Mouse (Mus musculus) forebrain, embryonic 12.5 days (tissue): Measurements from ENCODE around the gene Nubpl. TPM values are rescaled to one million over a fixed set of nuclear protein-coding genes. Genes with fewer than 3 reads are reported as not detected.

Experiments
- ATAC-seq: fragments of 200-750 bp; cut with Nextera tagmentation; 2 replicates; pipeline ENCODE4 v1.8.0; 2017; ENCODE audit warnings: moderate TSS enrichment; ENCODE audit not compliant: low FRiP score
- H3K27ac ChIP-seq: fragments of 300-500 bp; sonication (generic); 2 replicates; pipeline ENCODE4 v1.5.1; 2016; ENCODE audit warnings: mild to moderate bottlenecking
- H3K27me3 ChIP-seq: fragments of 300-500 bp; sonication (generic); 2 replicates; pipeline ENCODE4 v1.6.1; 2016; ENCODE audit warnings: mild to moderate bottlenecking
- H3K36me3 ChIP-seq: fragments of 300-500 bp; sonication (generic); replicated peaks from 2 replicates; pipeline ENCODE4 v1.6.1; 2016; ENCODE audit warnings: mild to moderate bottlenecking
- H3K4me1 ChIP-seq: fragments of 300-500 bp; sonication (generic); 2 replicates; pipeline ENCODE4 v1.6.1; 2016
- H3K4me2 ChIP-seq: fragments of 300-500 bp; sonication (generic); 2 replicates; pipeline ENCODE4 v1.6.1; 2016; ENCODE audit warnings: mild to moderate bottlenecking, moderate library complexity
- H3K4me3 ChIP-seq: fragments of 300-500 bp; sonication (generic); replicated peaks from 2 replicates; pipeline ENCODE4 v1.5.1; 2016; ENCODE audit warnings: mild to moderate bottlenecking
- H3K9ac ChIP-seq: fragments of 300-500 bp; sonication (generic); 2 replicates; pipeline ENCODE4 v1.6.1; 2016; ENCODE audit warnings: mild to moderate bottlenecking
- H3K9me3 ChIP-seq: fragments of 300-500 bp; sonication (generic); 2 replicates; pipeline ENCODE4 v1.6.1; 2016
- WGBS: fragments of 180-500 bp; shearing (Covaris S2); methylation state at CpG from one replicate; pipeline ENCODE4 v1.1.7; 2016; 5-methylcytosine and 5-hydroxymethylcytosine counted together
- polyA plus RNA-seq: library from polyadenylated mRNA; unstranded; fragments of >200 nt; fragmentation: Nextera tagmentation; extraction: Ambion mirVana; gene quantifications from 2 replicates; pipeline ENCODE4 v1.2.1, GENCODE M21; 2016

Nubpl gene
- polyA plus RNA-seq, 1 experiment from 2014 or later = 16.6 TPM

GRCm38 (mm10) chr12:52302961-52303360 lies 205.4 kb downstream of the Nubpl start:
- H3K9ac ChIP-seq = no peak overlapping the region
- no peak overlapping the region for H3K4me3 ChIP-seq
- no peaks in the 10 kb centered on the region for H3K36me3 ChIP-seq
- ATAC-seq = no peak
- H3K27ac ChIP-seq = no peak overlapping the region
- 87% methylated on average over 2 of the region's 2 CpGs for WGBS
- no peaks in the 10 kb centered on the region for H3K9me3 ChIP-seq
- H3K4me2 ChIP-seq = no peak overlapping the region
- H3K27me3 ChIP-seq = no peaks in the 10 kb centered on the region
- no peaks in the 10 kb centered on the region for H3K4me1 ChIP-seq

- H3K27me3 ChIP-seq = no peaks in the 10 kb centered on the region
- no peaks in the 10 kb centered on the region for H3K9me3 ChIP-seq
- H3K36me3 ChIP-seq = no peaks in the 10 kb centered on the region
- 95% methylated on average over 7 of the region's 7 CpGs for WGBS
- no peak overlapping the region for H3K27ac ChIP-seq
- H3K4me2 ChIP-seq = no peak overlapping the region
- no peak overlapping the region for H3K4me3 ChIP-seq
- H3K4me1 ChIP-seq = no peaks in the 10 kb centered on the region
- ATAC-seq = no peak
- no peak overlapping the region for H3K9ac ChIP-seq
Measured at GRCm38 (mm10) chr12:52306348-52306747, 208.8 kb downstream of the Nubpl start.

GRCm38 (mm10) chr12:52307331-52307982 lies 209.9 kb downstream of the Nubpl start:
- H3K4me3 ChIP-seq = no peak overlapping the region
- no peak overlapping the region for H3K4me2 ChIP-seq
- no peak for ATAC-seq
- H3K9me3 ChIP-seq = 0 out of 2 replicates have a peak, but pooled peaks cover under 1% of the 10 kb centered on the region
- H3K36me3 ChIP-seq = no peaks in the 10 kb centered on the region
- H3K9ac ChIP-seq = no peak overlapping the region
- H3K27me3 ChIP-seq = no peaks in the 10 kb centered on the region
- no peaks in the 10 kb centered on the region for H3K4me1 ChIP-seq
- WGBS = 83% methylated on average over 10 of the region's 10 CpGs
- no peak overlapping the region for H3K27ac ChIP-seq

- WGBS = 95% methylated on average over 7 of the region's 7 CpGs
Measured at GRCm38 (mm10) chr12:52308628-52309027, 211.1 kb downstream of the Nubpl start.

GRCm38 (mm10) chr12:52314818-52315217 lies 217.3 kb downstream of the Nubpl start:
- H3K9ac ChIP-seq = no peak overlapping the region
- no peaks in the 10 kb centered on the region for H3K27me3 ChIP-seq
- no peak overlapping the region for H3K4me2 ChIP-seq
- no peak overlapping the region for H3K4me3 ChIP-seq
- 98% methylated on average over 3 of the region's 3 CpGs for WGBS
- no peak for ATAC-seq
- peaks cover 6% of the 10 kb centered on the region; the same call in 1 of the 2 replicates for H3K9me3 ChIP-seq
- H3K36me3 ChIP-seq = no peaks in the 10 kb centered on the region
- no peaks in the 10 kb centered on the region for H3K4me1 ChIP-seq
- no peak overlapping the region for H3K27ac ChIP-seq

More at GRCm38 (mm10) chr12:52308628-52309027, 211.1 kb downstream of the Nubpl start:
- H3K4me1 ChIP-seq = no peaks in the 10 kb centered on the region
- H3K9me3 ChIP-seq = peaks cover 6% of the 10 kb centered on the region; the same call in 1 of the 2 replicates
- H3K9ac ChIP-seq = no peak overlapping the region
- no peaks in the 10 kb centered on the region for H3K27me3 ChIP-seq
- no peaks in the 10 kb centered on the region for H3K36me3 ChIP-seq
- no peak for ATAC-seq
- no peak overlapping the region for H3K4me3 ChIP-seq
- no peak overlapping the region for H3K4me2 ChIP-seq
- H3K27ac ChIP-seq = no peak overlapping the region

GRCm38 (mm10) chr12:52317635-52318034 lies 220.1 kb downstream of the Nubpl start:
- no peaks in the 10 kb centered on the region for H3K36me3 ChIP-seq
- H3K4me2 ChIP-seq = no peak overlapping the region
- peaks cover 4% of the 10 kb centered on the region; the same call in 1 of the 2 replicates for H3K9me3 ChIP-seq
- H3K27me3 ChIP-seq = no peaks in the 10 kb centered on the region
- H3K4me1 ChIP-seq = no peaks in the 10 kb centered on the region
- WGBS = 87% methylated on average over 6 of the region's 6 CpGs
- ATAC-seq = no peak
- H3K4me3 ChIP-seq = no peak overlapping the region
- no peak overlapping the region for H3K27ac ChIP-seq
- H3K9ac ChIP-seq = no peak overlapping the region

- Histone ChIP-seq H3K27ac (no peak overlapping the region), H3K27me3 (no peaks in the 10 kb centered on the region), H3K36me3 (no peaks in the 10 kb centered on the region), H3K9ac (no peak overlapping the region), H3K4me1 (no peaks in the 10 kb centered on the region; the same call in 1 of the 2 replicates), H3K9me3 (no peaks in the 10 kb centered on the region; the same call in 1 of the 2 replicates), H3K4me3 (no peak overlapping the region), H3K4me2 (no peak overlapping the region)
- no peak for ATAC-seq
- 77% methylated on average over 9 of the region's 9 CpGs for WGBS
Measured at GRCm38 (mm10) chr12:52318426-52318825, 220.9 kb downstream of the Nubpl start.

- Histone ChIP-seq H3K4me3 (no peak overlapping the region), H3K36me3 (no peaks in the 10 kb centered on the region), H3K4me2 (no peak overlapping the region), H3K9ac (no peak overlapping the region), H3K27ac (no peak overlapping the region), H3K4me1 (no peaks in the 10 kb centered on the region; the same call in 1 of the 2 replicates), H3K27me3 (no peaks in the 10 kb centered on the region), H3K9me3 (no peaks in the 10 kb centered on the region)
- WGBS = 92% methylated on average over 6 of the region's 6 CpGs
- no peak for ATAC-seq
Measured at GRCm38 (mm10) chr12:52319156-52319555, 221.6 kb downstream of the Nubpl start.

GRCm38 (mm10) chr12:52328488-52328887 lies 231.0 kb downstream of the Nubpl start:
- Histone ChIP-seq H3K4me1 (no peaks in the 10 kb centered on the region; the same call in 1 of the 2 replicates), H3K36me3 (no peaks in the 10 kb centered on the region), H3K4me3 (no peak overlapping the region), H3K9ac (no peak overlapping the region), H3K4me2 (no peak overlapping the region), H3K27me3 (no peaks in the 10 kb centered on the region), H3K9me3 (no peaks in the 10 kb centered on the region), H3K27ac (no peak overlapping the region)
- WGBS = 95% methylated on average over 4 of the region's 4 CpGs
- ATAC-seq = no peak

- H3K9me3 ChIP-seq = no peaks in the 10 kb centered on the region
- no peak overlapping the region for H3K4me3 ChIP-seq
- no peak; the same call in 1 of the 2 replicates for ATAC-seq
- H3K4me1 ChIP-seq = peaks cover 4% of the 10 kb centered on the region
- no peak overlapping the region for H3K27ac ChIP-seq
- H3K4me2 ChIP-seq = no peak overlapping the region
- no peaks in the 10 kb centered on the region for H3K27me3 ChIP-seq
- WGBS = 83% methylated on average over 11 of the region's 11 CpGs
- no peaks in the 10 kb centered on the region for H3K36me3 ChIP-seq
- H3K9ac ChIP-seq = no peak overlapping the region
Measured at GRCm38 (mm10) chr12:52335142-52335765, 237.7 kb downstream of the Nubpl start.

GRCm38 (mm10) chr12:52338136-52338753 lies 240.7 kb downstream of the Nubpl start:
- H3K4me3 ChIP-seq = no peak overlapping the region
- H3K27me3 ChIP-seq = no peaks in the 10 kb centered on the region
- H3K4me1 ChIP-seq = peaks cover 4% of the 10 kb centered on the region
- no peak for ATAC-seq
- 76% methylated on average over 2 of the region's 2 CpGs for WGBS
- H3K36me3 ChIP-seq = no peaks in the 10 kb centered on the region
- no peaks in the 10 kb centered on the region for H3K9me3 ChIP-seq
- no peak overlapping the region for H3K9ac ChIP-seq
- H3K27ac ChIP-seq = no peak overlapping the region
- H3K4me2 ChIP-seq = no peak overlapping the region

- Histone ChIP-seq H3K27ac (0 out of 2 replicates have a peak overlapping the region, but pooled peaks have one; percentile 9), H3K4me3 (no peak overlapping the region), H3K4me1 (peaks cover 13% of the 10 kb centered on the region), H3K9me3 (no peaks in the 10 kb centered on the region), H3K9ac (no peak overlapping the region), H3K27me3 (no peaks in the 10 kb centered on the region), H3K4me2 (no peak overlapping the region), H3K36me3 (no peaks in the 10 kb centered on the region)
- WGBS = 9% methylated on average over 5 of the region's 5 CpGs
- peak; percentile 46; the same call in 1 of the 2 replicates for ATAC-seq
Measured at GRCm38 (mm10) chr12:52346611-52347010, 249.1 kb downstream of the Nubpl start.
